Mouse (Mus musculus) ES-E14 (cell line): ENCODE results near the gene Acot7. TPM values are rescaled to one million over a fixed set of nuclear protein-coding genes. Genes with fewer than 3 reads are reported as not detected.

ENCODE experiments used
- DNase-seq: peaks from one replicate; pipeline ENCODE4 v3.0.0-alpha.2; 2013; ENCODE audit warnings: low read depth, low spot score
- H3K27ac ChIP-seq: 2 replicates; pipeline ENCODE4 v1.5.1; 2012; ENCODE audit warnings: low read depth, mild to moderate bottlenecking, low read length, moderate library complexity, mixed read lengths; ENCODE audit not compliant: poor library complexity, insufficient read depth, severe bottlenecking
- H3K36me3 ChIP-seq: 2 replicates; pipeline ENCODE4 v1.6.1; 2012; ENCODE audit warnings: mild to moderate bottlenecking, low read length, moderate library complexity, mixed read lengths; ENCODE audit not compliant: control insufficient read depth, poor library complexity, insufficient read depth, severe bottlenecking
- H3K4me1 ChIP-seq, 2 experiments: fragments of 150-350 bp in 1 of 2; sonication (generic) in 1 of 2; 2 replicates each; pipeline ENCODE4 v1.6.1; 2012; ENCODE audit warnings: low read length in 2 of 2, mild to moderate bottlenecking in 1 of 2, mixed read lengths in 1 of 2; ENCODE audit not compliant: control insufficient read depth in 2 of 2, insufficient read depth in 2 of 2, poor library complexity in 1 of 2
- H3K4me3 ChIP-seq, 2 experiments: fragments of 150-350 bp in 1 of 2; sonication (generic) in 1 of 2; 2 replicates each; pipeline ENCODE4 v1.5.1; 2012; ENCODE audit warnings: low read length in 2 of 2, low read depth in 1 of 2, mild to moderate bottlenecking in 1 of 2, mixed read lengths in 1 of 2; ENCODE audit not compliant: insufficient read depth in 1 of 2, poor library complexity in 1 of 2, severe bottlenecking in 1 of 2
- H3K9ac ChIP-seq: 2 replicates; pipeline ENCODE4 v1.6.1; 2012; ENCODE audit warnings: low read depth, mild to moderate bottlenecking, low read length, mixed read lengths; ENCODE audit not compliant: poor library complexity, insufficient read depth, severe bottlenecking
- H3K9me3 ChIP-seq: fragments of 150-350 bp; sonication (generic); 2 replicates; pipeline ENCODE4 v1.6.1; 2012; ENCODE audit warnings: low read depth, mild to moderate bottlenecking, low read length; ENCODE audit not compliant: control insufficient read depth, insufficient read depth
- CHD2 ChIP-seq: IDR thresholded peaks from 2 replicates; pipeline ENCODE4 v1.6.1; 2014; ENCODE audit warnings: mild to moderate bottlenecking, low read depth, low read length, inconsistent platforms
- HCFC1 ChIP-seq: IDR thresholded peaks from 2 replicates; pipeline ENCODE4 v1.6.1; 2012; ENCODE audit warnings: low read length, inconsistent platforms, borderline replicate concordance; ENCODE audit not compliant: insufficient read depth
- MAFK ChIP-seq: IDR thresholded peaks from 2 replicates; pipeline ENCODE4 v1.6.1; 2014; ENCODE audit warnings: mild to moderate bottlenecking, low read depth, low read length, inconsistent platforms; ENCODE audit not compliant: insufficient read depth
- ZC3H11A ChIP-seq: IDR thresholded peaks from 2 replicates; pipeline ENCODE4 v1.6.1; 2012; ENCODE audit warnings: low read depth, mild to moderate bottlenecking, inconsistent platforms, low read length, borderline replicate concordance
- ZNF384 ChIP-seq: IDR thresholded peaks from 2 replicates; pipeline ENCODE4 v1.6.1; 2012; ENCODE audit warnings: low read depth, low read length, inconsistent platforms
- in situ Hi-C, 2 experiments: fragments of 600-800 bp; cut with MboI; formaldehyde crosslinking; loops; one replicate each; pipeline ENCODE4 v1.15.1; 2025; ENCODE audit warnings: low sequenced_read_pairs in 2 of 2, inconsistent platforms in 1 of 2; ENCODE audit not compliant: unreplicated experiment in 2 of 2
- total RNA-seq: library from RNA; depleted of rRNA; stranded (reverse); fragments of 300-350 nt; gene quantifications from 2 replicates; pipeline ENCODE4 v1.2.3, GENCODE M21; 2012

Acot7 gene
- total RNA-seq, 1 experiment: 51.9 TPM

- Histone ChIP-seq H3K9me3 (no peaks in the 10 kb centered on the region), H3K4me1 (0 out of 4 replicates have a peak, but pooled peaks cover 0 to 2% of the 10 kb centered on the region in 2 experiments), H3K36me3 (peaks cover 3% of the 10 kb centered on the region; the same call in 1 of the 2 replicates), H3K9ac (no peak overlapping the region), H3K27ac (no peak overlapping the region), H3K4me3 (no peak overlapping the region)
- DNase-seq: no peak
- in situ Hi-C loops: no loop called here
- TF ChIP-seq ZNF384 (no peak), MAFK (no peak), CHD2 (no peak)
Observed at GRCm38 (mm10) chr4:152221411-152221887, 43.5 kb downstream of the Acot7 start.

DNA sequence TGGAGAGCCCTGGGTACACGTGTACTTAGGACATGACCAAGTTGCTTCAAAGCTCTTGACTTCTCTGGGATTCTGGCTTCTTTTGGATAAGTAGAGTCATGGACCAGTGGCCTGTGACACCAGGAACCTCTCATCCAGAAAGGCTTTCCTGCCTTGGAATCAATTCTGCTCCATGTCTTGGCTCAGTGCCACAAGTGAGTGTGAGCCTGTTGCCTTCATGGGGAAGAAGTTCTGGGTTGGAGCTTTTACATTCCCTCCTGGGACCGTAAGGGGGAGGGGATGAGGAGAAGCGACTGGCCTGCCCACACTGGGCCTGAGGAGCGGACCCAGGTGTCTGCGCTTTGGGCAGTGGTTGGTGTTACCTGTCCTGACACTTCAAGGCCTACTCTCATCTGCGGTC is 44.2 kb downstream of the Acot7 start:
- H3K4me1 ChIP-seq: 0 out of 4 replicates have a peak, but pooled peaks cover 0 to 2% of the 10 kb centered on the region in 2 experiments
- DNase-seq: no peak
- no peaks in the 10 kb centered on the region for H3K9me3 ChIP-seq
- in situ Hi-C loops: no loop called here
- no peak overlapping the region for H3K27ac ChIP-seq
- no peak overlapping the region for H3K4me3 ChIP-seq
- peaks cover 3% of the 10 kb centered on the region; the same call in 1 of the 2 replicates for H3K36me3 ChIP-seq
- TF ChIP-seq MAFK: no peak
- no peak for TF ChIP-seq ZNF384
- no peak for TF ChIP-seq CHD2
- no peak for TF ChIP-seq HCFC1
- TF ChIP-seq ZC3H11A: no peak
- H3K9ac ChIP-seq: no peak overlapping the region

DNA sequence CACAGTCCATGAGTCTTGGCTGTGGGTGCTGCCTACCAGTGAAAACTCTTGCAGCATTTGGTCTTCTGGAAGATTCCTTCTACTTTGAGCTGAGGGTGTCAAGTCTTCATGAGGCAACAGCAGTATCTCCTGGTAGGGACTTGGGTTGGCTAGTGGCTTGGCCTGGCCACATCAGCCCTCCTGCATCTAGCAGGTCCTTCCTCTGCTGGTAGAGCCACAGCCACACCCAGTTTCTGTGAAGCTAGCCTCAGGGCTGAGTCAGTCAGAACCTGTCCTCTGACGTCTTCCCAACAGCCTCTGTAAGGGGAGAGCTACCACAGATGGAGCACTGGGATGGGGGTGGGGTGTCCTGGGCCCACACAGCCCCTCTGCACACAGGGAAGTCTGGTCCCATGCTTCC is 44.6 kb downstream of the Acot7 start:
- H3K9me3 ChIP-seq: no peaks in the 10 kb centered on the region
- in situ Hi-C loops: no loop called here
- TF ChIP-seq CHD2 (no peak), MAFK (no peak), ZC3H11A (no peak), HCFC1 (no peak), ZNF384 (no peak)
- peaks cover 3% of the 10 kb centered on the region; the same call in 1 of the 2 replicates for H3K36me3 ChIP-seq
- H3K27ac ChIP-seq: no peak overlapping the region
- no peak for DNase-seq
- H3K4me3 ChIP-seq: no peak overlapping the region
- no peak overlapping the region for H3K9ac ChIP-seq
- 0 out of 4 replicates have a peak, but pooled peaks cover 0 to 2% of the 10 kb centered on the region in 2 experiments for H3K4me1 ChIP-seq

- H3K4me3 ChIP-seq: no peak overlapping the region
- no peaks in the 10 kb centered on the region for H3K9me3 ChIP-seq
- DNase-seq: no peak
- in situ Hi-C loops: no loop called here
- peaks cover 3% of the 10 kb centered on the region; the same call in 1 of the 2 replicates for H3K36me3 ChIP-seq
- H3K4me1 ChIP-seq: 0 out of 4 replicates have a peak, but pooled peaks cover 0 to 2% of the 10 kb centered on the region in 2 experiments
- TF ChIP-seq ZNF384 (no peak), ZC3H11A (no peak), HCFC1 (no peak), MAFK (no peak), CHD2 (no peak)
- H3K27ac ChIP-seq: no peak overlapping the region
- H3K9ac ChIP-seq: no peak overlapping the region
Observed at GRCm38 (mm10) chr4:152224156-152224555, 46.2 kb downstream of the Acot7 start.
